Mouse (Mus musculus): ENCODE data around the gene Eif2ak2. TPM values are rescaled to one million over a fixed set of nuclear protein-coding genes. Genes with fewer than 3 reads are reported as not detected.
A peak's percentile ranks its signal among the peaks of the same experiment; 100 is the strongest.

The Eif2ak2 gene
- polyA plus RNA-seq, 1 experiment from 2014 or later: 5.0 TPM

DNA sequence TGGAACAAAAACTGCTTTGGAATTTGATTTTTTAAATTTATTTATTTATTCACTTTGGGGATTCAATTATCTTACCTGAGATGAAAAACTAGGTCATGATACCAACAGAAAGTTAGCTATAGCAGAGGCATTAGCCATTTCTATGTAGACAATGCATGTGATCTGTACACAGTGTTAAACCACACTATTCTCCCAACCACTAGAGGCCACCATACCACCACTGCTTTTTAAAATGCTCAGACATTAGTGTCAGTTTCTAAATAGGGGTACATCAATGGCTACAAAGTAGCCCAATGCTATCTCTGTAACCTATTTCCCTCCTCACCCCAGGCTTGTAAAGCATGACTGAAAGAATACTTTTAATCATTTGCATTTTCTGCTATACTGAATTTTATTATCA lies 73.4 kb downstream of the Eif2ak2 start:
- peak; percentile 60 for DNase-seq

More for the DNA sequence above, 73.4 kb downstream of the Eif2ak2 start:
- H3K27me3 ChIP-seq (ENCODE audit: control insufficient read depth, insufficient read depth, low read length): no peaks in the 10 kb centered on the region
- no peak for ATAC-seq (ENCODE audit: low FRiP score, low TSS enrichment)
- H3K4me3 ChIP-seq (replicated peaks; ENCODE audit: low read depth, low read length): no peak overlapping the region
- no peak overlapping the region for H3K4me2 ChIP-seq (ENCODE audit: low read length)
- no peak overlapping the region for H3K9ac ChIP-seq (replicated peaks; ENCODE audit: low read length)
- H3K36me3 ChIP-seq (ENCODE audit: control insufficient read depth, insufficient read depth, low read length): peaks cover 60% of the 10 kb centered on the region
- H3K27ac ChIP-seq (replicated peaks; ENCODE audit: low read depth, low read length): no peak overlapping the region
- H3K9me3 ChIP-seq (ENCODE audit: control insufficient read depth, low read length): no peaks in the 10 kb centered on the region
- no peaks in the 10 kb centered on the region for H3K4me1 ChIP-seq (ENCODE audit: control insufficient read depth, insufficient read depth, low read length)

Other genes starting within 250 kb of the Eif2ak2 start
- 6.2 and 8.2 TPM in 2 replicates for gene Strn, start 145.4 kb downstream of the Eif2ak2 start, polyA plus RNA-seq (2014; fragmentation: Nextera tagmentation; extraction: Ambion mirVana)
- 19.8 and 21.1 TPM in 2 replicates for gene Heatr5b, start 47.2 kb downstream of the Eif2ak2 start, polyA plus RNA-seq (2014; fragmentation: Nextera tagmentation; extraction: Ambion mirVana)
- 44.3 and 52.5 TPM in 2 replicates for gene Gpatch11, start 47.0 kb downstream of the Eif2ak2 start, polyA plus RNA-seq (2014; fragmentation: Nextera tagmentation; extraction: Ambion mirVana)
- gene Sult6b1, start 24.4 kb upstream of the Eif2ak2 start, polyA plus RNA-seq (2014; fragmentation: Nextera tagmentation; extraction: Ambion mirVana): not detected in 2 replicates
- gene Cebpzos, start 33.9 kb upstream of the Eif2ak2 start, polyA plus RNA-seq (2014; fragmentation: Nextera tagmentation; extraction: Ambion mirVana): 116 TPM in 2 replicates
- 48.8 and 53.4 TPM in 2 replicates for gene Cebpz, start 54.5 kb upstream of the Eif2ak2 start, polyA plus RNA-seq (2014; fragmentation: Nextera tagmentation; extraction: Ambion mirVana)
- 54.3 and 58.9 TPM in 2 replicates for gene Ndufaf7, start 54.6 kb upstream of the Eif2ak2 start, polyA plus RNA-seq (2014; fragmentation: Nextera tagmentation; extraction: Ambion mirVana)
- 9.1 and 19.7 TPM in 2 replicates for gene Prkd3, start 138.2 kb upstream of the Eif2ak2 start, polyA plus RNA-seq (2014; fragmentation: Nextera tagmentation; extraction: Ambion mirVana)
- 21.1 and 26.1 TPM in 2 replicates for gene Qpct, start 169.3 kb upstream of the Eif2ak2 start, polyA plus RNA-seq (2014; fragmentation: Nextera tagmentation; extraction: Ambion mirVana)